Mouse (Mus musculus): ENCODE data around the gene Rac3.
"Not testable (repeated sequence)": the region's sequence is repeated elsewhere in the genome, so short reads cannot be mapped to it uniquely, and the experiment has no call there.

Gene Rac3

DNA sequence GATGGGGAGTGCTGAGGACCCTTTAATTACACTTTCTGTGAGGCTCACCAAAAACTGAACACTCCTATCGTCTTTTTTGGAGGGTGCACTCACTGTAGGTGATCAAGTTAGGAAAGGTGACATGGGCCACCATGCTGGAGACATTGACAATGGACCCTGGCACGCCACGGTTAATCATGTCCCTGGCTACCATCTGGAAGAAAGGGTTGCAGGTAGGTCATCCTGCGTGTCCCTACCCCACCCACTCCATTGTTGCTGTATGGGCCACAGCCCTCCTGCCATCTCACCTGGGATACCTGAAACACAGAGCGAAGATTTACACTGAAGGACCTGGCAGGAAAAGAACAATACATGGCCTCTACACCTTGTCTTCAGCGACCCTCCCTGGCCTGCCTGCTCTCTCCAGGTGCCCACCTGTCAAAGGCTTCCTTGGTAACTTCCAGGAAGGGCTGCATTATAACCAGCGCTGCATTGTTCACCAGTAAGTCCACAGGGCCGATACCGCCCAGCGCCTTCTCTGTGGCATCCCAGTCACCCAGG lies 9.1 kb downstream of the Rac3 start:
- DNase-seq = no peak

DNA sequence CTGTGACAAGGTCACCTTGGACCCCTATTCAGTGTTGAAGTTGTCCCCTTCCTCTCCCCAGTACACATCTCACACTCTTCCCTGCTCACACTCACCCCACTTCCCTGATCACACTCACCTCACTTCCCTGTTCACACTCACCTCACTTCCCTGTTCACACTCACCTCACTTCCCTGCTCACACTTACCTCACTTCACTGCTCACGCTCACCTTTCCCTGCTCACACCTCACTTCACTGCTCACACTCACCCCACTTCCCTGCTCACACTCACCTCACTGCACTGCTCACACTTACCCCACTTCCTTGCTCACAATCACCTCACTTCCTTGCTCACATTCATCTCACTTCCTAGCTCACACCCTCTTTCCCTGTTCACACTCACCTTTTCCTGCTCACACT lies 10.1 kb downstream of the Rac3 start:
- DNase-seq = no peak

DNA sequence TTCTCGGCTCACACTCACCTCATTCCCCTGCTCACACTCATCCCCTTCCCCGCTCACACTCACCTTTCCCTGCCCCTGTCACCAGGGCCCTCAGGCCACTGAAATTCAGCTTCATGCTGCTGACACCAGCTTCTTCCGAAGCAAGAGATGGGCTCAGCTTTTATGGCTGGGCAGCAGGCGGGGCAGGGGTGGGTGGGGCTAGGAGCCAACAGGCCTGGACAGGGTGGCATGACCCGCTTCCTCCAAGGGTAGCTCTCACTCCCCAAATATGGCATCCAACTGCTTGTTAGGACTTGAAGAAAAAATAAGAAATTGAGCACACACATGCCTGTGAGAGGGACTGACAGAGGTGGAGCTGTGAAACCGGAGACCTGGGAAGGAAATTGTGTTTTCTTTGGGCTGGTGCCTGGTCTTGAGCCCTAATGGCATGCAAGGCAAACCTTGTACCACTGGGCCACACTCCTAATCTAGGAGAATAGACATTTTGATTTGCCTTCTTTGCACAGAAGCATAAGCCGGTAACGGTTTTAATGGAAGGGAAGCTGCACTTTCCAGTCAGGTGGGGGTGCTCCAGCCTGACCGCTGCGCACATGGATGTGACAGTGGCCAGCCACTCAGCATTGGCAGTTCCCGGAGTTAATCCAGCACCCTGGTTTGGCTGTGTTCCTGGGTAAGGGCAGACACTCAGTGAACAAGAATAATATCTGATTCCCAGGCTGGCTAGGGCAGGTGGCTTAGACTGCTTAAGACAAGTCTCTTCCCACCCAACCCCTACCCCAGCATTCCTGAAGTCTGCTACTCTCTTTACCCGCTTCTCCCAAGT lies 10.8 kb downstream of the Rac3 start, which contains the start of gene Cbr2:
Gene Cbr2, minus strand, starts transcription at position 257 of the 823 bp plus-strand sequence.
- no peak for DNase-seq

DNA sequence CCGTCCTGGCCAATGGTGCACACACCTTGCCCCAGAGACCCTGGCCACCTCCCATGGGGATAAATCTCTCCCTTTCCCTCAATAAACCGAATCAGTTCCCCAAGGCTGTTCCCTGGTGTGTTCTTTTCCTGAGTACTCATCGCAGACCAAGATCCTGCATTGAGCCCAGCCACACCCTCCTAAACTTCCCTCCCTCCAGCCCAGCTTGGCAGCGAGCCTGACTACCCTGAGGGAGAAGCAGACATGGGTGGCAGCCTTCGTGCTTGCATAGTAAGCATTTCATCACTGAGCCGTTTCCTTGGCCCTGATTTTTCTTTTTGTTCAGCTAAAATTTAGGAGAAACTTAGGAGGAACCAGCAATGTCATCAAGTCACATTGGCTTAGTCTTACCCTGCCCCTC lies 12.3 kb downstream of the Rac3 start:
- DNase-seq = no peak

DNA sequence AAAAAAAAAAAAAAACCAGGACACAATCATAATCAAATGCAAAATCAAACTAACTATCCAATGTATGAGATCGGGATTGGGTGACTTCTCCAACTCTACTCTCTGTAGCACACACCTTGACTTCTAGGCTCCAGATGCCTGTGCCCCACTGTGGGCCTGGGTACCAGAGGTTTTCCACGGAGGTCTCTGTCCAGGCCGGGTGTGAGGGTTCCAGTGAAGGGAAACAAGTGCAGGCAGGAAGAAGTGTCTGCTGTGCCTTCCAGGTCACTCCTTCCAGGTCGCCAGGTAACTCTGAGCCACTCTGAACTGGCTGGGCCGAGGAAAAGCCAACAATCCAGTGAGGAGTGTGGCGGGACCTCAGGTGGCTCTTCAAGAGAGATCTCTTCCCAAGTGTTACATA lies 15.2 kb downstream of the Rac3 start:
- no peak for DNase-seq

DNA sequence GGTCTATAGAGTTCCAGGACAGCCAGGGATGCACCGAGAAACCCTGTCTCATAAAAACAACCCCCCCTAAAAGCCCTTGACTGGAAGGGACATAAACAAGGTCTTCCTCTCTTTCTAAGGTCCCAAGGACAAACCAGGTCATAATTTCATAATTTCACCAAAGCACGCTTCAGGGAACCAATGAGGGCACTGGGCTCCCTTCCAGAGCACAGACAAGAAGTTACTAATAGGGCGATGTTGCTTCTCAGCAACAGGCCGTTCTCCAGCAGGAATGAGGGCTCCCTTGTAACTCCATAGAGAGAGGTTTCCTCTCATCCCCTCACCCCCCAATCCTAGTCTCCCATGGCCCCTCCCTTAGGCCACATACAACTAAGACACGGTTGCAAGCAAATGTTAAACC lies 19.7 kb downstream of the Rac3 start:
- no peak for DNase-seq

DNA sequence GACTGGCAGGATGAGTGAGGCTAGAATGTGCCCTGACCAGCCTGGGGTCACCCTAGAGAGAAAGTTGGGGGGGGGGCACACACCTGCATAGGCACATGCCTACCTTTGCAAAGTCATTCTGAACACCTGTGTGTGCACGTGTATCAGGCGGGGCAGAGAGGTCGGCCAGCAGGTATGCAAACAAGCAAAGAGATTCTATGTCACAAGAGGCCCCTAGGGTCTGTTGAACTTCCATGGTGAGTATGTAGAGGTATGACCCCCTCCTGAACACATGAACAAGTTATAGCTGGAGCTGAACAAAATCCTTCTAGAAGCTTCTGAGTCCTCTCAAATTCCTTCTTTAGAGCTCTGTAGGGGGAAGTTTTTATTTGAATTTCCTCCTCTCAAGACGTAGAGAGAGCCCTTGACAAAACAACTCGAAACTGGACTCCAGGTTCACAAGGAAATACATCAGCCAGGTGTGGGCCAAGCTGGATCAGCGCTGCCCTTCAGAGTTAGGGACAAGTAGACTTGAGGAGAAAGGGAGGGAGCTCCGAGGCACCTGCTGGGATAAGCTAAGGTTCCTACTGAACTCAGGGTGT lies 22.9 kb downstream of the Rac3 start:
- DNase-seq = no peak

DNA sequence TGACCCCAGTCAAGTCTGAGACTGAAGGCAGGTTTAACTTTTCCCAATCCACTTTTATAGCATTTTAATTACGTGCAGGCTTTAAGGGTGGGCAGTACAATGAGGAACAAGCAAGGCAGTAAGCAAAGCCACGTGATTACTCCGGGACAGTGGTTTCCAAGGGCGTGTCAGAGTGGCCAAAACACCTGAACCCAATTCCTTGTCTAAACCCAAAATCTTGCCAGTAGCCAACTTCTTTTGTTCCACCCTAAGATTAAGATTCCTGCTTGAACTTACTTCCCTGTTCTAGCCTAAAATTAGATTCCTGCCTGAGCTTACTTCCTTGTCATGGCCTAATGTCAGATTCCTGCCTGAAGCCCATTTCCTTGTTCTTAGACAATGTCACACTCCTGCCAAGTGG lies 26.7 kb downstream of the Rac3 start:
- DNase-seq = no peak

DNA sequence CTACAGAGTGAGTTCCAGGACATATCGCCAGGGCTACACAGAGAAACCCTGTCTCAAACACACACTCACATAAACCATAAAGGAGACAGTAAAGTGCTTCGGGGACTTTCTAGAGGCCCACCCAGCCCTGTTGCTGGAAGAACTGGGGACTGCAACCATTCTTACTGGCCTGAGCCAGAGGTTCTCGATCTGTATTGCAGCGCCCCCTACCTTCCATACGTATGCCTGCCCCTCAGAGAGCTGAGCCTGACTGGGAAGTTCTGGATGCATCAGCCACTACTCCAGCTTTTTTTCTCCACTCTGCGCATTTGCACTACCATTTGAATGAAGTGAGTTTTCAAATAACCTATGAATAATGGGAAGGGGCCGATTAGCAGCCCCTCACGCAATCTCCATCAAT lies 28.2 kb downstream of the Rac3 start:
- DNase-seq = no peak

DNA sequence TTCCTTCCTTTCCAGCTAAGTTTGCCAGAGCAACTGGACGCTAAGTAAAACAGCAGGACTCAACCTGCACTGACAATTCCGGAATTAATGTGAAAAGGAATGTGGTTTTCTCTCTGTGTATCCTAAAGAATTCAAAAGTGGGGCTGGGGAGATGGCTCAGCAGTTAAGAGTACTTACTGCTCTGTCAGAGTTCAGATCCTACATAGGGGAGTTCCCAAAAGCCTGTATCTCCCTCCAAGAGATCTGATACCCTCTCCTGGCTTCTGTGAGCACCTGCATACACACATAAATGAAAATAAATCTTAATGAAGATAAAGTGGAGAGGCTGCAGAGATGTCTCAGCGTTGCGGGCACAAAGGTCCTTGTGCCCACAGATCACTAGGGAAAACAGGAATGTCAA lies 30.3 kb downstream of the Rac3 start:
- DNase-seq = no peak

DNA sequence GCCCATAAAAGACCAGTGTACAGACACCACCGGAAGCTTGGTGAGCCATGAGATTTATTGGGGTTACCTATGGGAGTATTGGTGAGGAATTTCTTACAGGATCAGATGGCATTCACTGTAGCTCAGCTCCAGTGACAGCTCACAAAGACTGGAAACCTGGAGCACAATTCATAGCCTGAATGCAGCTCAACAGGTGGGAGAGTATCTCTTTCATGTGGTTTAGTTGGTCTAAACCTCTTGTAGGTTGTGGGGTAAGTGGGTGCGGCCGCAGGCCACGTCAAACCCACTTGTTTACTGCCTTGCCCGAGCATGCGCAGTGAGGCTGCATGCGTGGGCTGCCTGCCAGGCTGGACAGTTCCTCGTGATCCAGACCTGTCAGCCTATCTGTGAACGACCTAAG lies 39.0 kb downstream of the Rac3 start:
- DNase-seq = no peak

DNA sequence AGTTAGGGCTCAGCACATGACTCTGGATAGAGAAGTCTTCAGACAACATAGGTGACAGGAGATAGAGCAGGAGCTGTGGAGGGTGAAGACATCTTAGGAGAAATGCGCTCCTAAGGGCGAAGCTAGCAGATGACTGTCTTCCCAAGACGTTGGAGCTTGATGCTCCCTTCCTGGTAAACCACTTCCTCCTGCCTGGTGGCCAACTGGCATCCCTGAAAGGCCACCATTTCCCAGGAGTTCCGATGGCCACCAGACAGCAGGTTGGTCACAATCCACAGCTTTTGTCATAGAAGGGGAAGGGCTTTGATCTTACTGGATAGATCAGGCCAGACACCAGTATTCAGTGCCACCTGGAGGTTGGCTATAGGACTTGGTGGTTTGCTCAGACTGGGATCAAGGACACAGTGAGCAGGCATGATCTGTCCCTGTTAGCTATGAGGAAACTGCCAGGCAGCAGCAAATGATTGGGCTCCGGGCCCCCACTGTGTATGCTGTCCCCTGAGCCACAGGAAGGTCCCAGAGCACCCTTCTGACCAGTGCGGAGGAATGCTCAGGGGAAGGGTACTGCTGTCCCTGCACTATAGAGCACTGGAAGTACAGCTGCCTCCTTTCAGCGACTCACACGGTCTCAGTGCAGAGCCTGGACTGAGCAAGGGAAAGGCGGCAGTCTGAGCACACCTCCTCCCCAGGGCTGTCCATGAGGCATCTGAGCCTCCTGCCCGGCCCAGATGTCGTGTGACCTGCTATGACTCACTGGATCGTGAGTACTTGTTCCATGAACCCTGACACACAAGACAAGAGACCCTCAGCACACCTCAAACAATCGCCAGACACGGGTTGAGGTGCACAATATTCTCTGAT lies 40.8 kb downstream of the Rac3 start:
- DNase-seq = no peak

DNA sequence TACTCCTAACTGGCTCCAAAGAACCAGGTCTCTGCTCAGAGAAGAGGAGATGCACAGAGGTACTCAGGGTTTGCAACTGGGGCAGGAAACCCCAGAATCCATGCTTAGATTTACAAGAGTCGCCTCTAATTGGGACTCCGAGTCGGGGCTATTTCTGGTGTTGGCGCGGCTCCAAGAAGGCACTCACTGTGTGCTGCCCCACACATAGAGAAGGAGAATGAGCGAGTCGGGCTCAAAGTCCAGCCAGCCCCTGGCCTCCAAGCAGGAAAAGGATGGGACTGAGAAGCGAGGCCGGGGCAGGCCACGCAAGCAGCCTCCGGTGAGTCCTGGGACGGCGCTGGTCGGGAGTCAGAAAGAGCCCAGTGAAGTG lies 41.4 kb downstream of the Rac3 start, which contains the start of gene Hmga1b:
Gene Hmga1b, plus strand, starts transcription at position 123 of the 370 bp plus-strand sequence.
- DNase-seq = not testable (repeated sequence)

DNA sequence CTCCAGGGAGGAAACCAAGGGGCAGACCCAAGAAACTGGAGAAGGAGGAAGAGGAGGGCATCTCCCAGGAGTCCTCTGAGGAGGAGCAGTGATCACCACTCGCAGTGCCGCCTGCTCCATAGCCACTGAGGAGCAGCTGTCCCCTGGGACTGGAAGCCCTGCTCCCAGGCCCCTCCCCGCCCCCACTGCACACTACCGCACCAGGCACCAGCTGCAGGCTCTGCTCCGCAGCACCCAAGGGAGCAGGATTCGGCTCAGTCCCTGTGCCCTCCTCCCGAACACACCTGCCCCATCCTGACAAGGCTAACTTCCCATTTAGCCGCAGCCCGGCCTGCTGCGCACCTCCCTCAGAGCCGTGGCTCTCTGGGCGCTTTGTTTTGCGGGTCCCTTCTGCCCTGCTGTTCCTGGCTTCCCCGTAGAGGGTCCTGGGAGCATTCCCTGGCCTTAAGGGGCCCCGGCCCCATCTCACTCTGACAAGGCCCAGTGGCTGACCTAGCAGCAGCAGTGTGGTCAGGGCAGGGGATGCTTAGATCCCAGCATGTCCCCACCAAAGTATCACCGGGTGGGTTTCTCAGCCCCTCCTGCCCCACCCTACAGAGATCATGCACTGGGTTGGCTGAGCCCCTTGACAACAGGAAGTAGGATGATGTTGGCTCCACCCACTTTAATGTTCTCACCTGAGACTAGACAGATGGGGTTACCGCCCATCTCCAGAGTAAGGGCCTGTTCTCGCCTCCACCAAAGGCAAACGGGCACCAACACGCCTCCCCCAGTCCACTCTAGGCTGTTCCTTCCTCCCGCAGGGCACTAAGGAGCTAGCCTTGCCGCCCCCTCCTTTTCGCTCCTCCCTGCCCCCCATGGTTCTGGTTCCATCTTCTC lies 42.1 kb downstream of the Rac3 start:
- not testable (repeated sequence) for DNase-seq

DNA sequence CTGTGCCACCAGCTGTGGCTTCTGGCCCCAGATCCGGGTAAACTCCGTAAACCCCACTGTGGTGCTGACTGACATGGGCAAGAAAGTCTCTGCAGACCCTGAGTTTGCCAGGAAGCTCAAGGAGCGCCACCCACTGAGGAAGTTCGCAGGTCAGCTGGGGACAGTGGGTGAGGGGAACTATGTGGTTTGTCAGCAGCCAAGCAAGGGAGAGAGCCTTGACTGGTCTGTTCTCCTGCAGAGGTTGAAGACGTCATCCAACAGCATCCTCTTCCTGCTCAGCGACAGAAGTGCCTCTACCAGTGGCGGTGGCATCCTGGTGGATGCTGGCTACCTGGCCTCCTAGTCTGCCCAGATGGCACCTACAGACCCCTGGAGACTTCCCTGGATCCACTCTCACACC lies 45.8 kb downstream of the Rac3 start:
- DNase-seq = not testable (repeated sequence)

DNA sequence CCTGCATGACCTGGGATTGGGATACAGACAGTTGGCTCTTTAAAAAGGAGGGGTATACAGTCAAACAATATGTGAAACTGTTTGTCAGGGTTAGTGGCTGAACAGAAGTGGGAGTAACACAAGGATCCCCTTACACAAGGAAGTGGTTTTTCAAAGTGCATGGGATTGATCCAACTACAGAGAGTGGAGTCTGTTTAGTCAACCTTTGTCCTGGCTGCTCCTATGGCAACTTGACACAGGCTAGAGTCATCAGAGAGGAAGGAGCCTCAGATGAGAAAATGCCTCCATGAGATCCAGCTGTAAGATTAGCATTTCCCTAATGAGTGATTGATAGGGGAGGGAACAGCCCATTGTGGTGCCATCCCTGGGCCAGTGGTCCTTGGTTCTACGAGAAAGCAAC lies 46.9 kb downstream of the Rac3 start:
- DNase-seq = no peak

DNA sequence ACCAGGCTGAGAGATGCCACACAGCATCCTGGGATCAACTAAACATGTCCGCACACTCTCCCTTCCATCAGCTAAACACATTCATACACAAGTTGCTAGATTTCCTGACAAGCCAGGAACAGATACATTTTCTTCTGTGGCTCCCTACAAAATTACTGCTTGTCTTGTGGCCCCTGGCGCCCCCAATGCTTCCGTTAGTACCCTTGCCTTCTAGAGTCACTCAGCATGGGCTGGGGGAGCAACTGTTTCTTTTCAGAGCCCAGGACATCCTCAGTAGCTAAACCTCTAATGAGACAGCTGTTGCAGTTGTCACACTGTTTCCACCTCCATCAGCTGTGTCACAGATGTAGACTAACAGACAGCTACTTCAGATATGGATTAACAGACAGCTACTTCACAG lies 51.5 kb downstream of the Rac3 start:
- DNase-seq = no peak

Data from right cerebral cortex, postnatal 4 days (tissue).